Mouse (Mus musculus) limb, embryonic 13.5 days (tissue): ENCODE measurements around the gene Synm. TPM values are rescaled to one million over a fixed set of nuclear protein-coding genes. Genes with fewer than 3 reads are reported as not detected.

ENCODE experiments used
- ATAC-seq: fragments of 200-750 bp; cut with Nextera tagmentation; 2 replicates; pipeline ENCODE4 v1.8.0; 2017; ENCODE audit warnings: low read depth, moderate number of reproducible peaks, moderate TSS enrichment; ENCODE audit not compliant: low FRiP score
- H3K27ac ChIP-seq: fragments of 300-500 bp; sonication (generic); 2 replicates; pipeline ENCODE4 v1.5.1; 2015; ENCODE audit warnings: inconsistent platforms, mild to moderate bottlenecking, moderate library complexity
- H3K27me3 ChIP-seq: fragments of 300-500 bp; sonication (generic); 2 replicates; pipeline ENCODE4 v1.6.1; 2015; ENCODE audit warnings: mild to moderate bottlenecking, inconsistent platforms
- H3K36me3 ChIP-seq: fragments of 300-500 bp; sonication (generic); 2 replicates; pipeline ENCODE4 v1.6.1; 2015; ENCODE audit warnings: inconsistent platforms, mild to moderate bottlenecking, moderate library complexity
- H3K4me1 ChIP-seq: fragments of 300-500 bp; sonication (generic); 2 replicates; pipeline ENCODE4 v1.6.1; 2015; ENCODE audit warnings: inconsistent platforms
- H3K4me2 ChIP-seq: fragments of 300-500 bp; sonication (generic); replicated peaks from 2 replicates; pipeline ENCODE4 v1.6.1; 2015; ENCODE audit warnings: inconsistent platforms, mild to moderate bottlenecking, moderate library complexity
- H3K4me3 ChIP-seq: fragments of 300-500 bp; sonication (generic); 2 replicates; pipeline ENCODE4 v1.5.1; 2015; ENCODE audit warnings: moderate library complexity, mild to moderate bottlenecking, inconsistent platforms
- H3K9ac ChIP-seq: fragments of 300-500 bp; sonication (generic); 2 replicates; pipeline ENCODE4 v1.6.1; 2015; ENCODE audit warnings: mild to moderate bottlenecking, inconsistent platforms
- H3K9me3 ChIP-seq: fragments of 300-500 bp; sonication (generic); 2 replicates; pipeline ENCODE4 v1.6.1; 2016; ENCODE audit warnings: inconsistent platforms
- WGBS: fragments of 180-500 bp; shearing (Covaris S2); methylation state at CpG from one replicate; pipeline ENCODE4 v1.1.7; 2015; 5-methylcytosine and 5-hydroxymethylcytosine counted together
- polyA plus RNA-seq: library from polyadenylated mRNA; unstranded; fragments of >200 nt; fragmentation: Nextera tagmentation; extraction: Ambion mirVana; gene quantifications from 2 replicates; pipeline ENCODE4 v1.2.1, GENCODE M21; 2015

The Synm gene
- polyA plus RNA-seq, 1 experiment from 2014 or later, result 0.98 TPM

- H3K27ac ChIP-seq, result no peak overlapping the region
- ATAC-seq, result no peak
- no peaks in the 10 kb centered on the region for H3K27me3 ChIP-seq
- H3K4me3 ChIP-seq, result no peak overlapping the region
- no peaks in the 10 kb centered on the region; the same call in 1 of the 2 replicates for H3K9me3 ChIP-seq
- no peak overlapping the region for H3K9ac ChIP-seq
- H3K4me2 ChIP-seq, result no peak overlapping the region
- 79% methylated on average over 11 of the region's 11 CpGs for WGBS
- no peaks in the 10 kb centered on the region; the same call in 1 of the 2 replicates for H3K4me1 ChIP-seq
- H3K36me3 ChIP-seq, result peaks cover 89% of the 10 kb centered on the region
Observed at GRCm38 (mm10) chr7:67716213-67716878, 43.2 kb downstream of the Synm start.

- Histone ChIP-seq H3K4me3 (no peak overlapping the region), H3K36me3 (peaks cover 90% of the 10 kb centered on the region), H3K4me1 (no peaks in the 10 kb centered on the region; the same call in 1 of the 2 replicates), H3K4me2 (no peak overlapping the region), H3K9me3 (no peaks in the 10 kb centered on the region; the same call in 1 of the 2 replicates), H3K27me3 (no peaks in the 10 kb centered on the region), H3K9ac (no peak overlapping the region), H3K27ac (no peak overlapping the region)
- 75% methylated on average over 7 of the region's 7 CpGs for WGBS
- no peak for ATAC-seq
Observed at GRCm38 (mm10) chr7:67715176-67715575, 44.4 kb downstream of the Synm start.

- Histone ChIP-seq H3K9me3 (no peaks in the 10 kb centered on the region; the same call in 1 of the 2 replicates), H3K4me2 (no peak overlapping the region), H3K4me3 (no peak overlapping the region), H3K9ac (no peak overlapping the region), H3K27ac (no peak overlapping the region), H3K27me3 (no peaks in the 10 kb centered on the region), H3K36me3 (peaks cover 91% of the 10 kb centered on the region), H3K4me1 (no peaks in the 10 kb centered on the region; the same call in 1 of the 2 replicates)
- ATAC-seq, result no peak
- WGBS, result 80% methylated on average over 19 of the region's 19 CpGs
Observed at GRCm38 (mm10) chr7:67713820-67714510, 45.6 kb downstream of the Synm start.

GRCm38 (mm10) chr7:67710216-67710615, 49.3 kb downstream of the Synm start:
- Histone ChIP-seq H3K27ac (no peak overlapping the region), H3K4me2 (no peak overlapping the region), H3K9me3 (no peaks in the 10 kb centered on the region; the same call in 1 of the 2 replicates), H3K4me3 (no peak overlapping the region), H3K4me1 (no peaks in the 10 kb centered on the region; the same call in 1 of the 2 replicates), H3K36me3 (peaks cover 87% of the 10 kb centered on the region), H3K27me3 (no peaks in the 10 kb centered on the region), H3K9ac (no peak overlapping the region)
- ATAC-seq, result no peak
- WGBS, result 93% methylated on average over 7 of the region's 7 CpGs

DNA sequence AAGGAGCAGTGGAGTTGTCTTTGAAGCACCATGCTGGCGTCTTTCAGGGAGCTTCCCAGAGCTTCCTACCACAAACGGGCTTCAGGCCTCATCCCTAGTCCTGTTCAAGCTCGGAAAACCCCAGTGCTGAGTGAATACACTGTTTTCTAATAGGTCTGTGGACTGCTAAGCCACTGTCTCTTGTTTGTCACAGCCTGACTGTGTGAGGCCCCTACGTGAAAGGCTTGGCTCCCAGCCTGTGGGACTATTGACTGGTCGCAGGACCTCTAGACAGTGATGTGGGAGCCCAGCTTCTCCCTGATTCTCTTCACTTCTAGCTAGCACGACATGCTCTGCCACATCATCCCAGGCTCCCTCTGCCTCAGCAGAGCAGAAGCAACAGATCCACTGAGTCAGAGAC, 51.4 kb downstream of the Synm start:
- 88% methylated on average over 6 of the region's 6 CpGs for WGBS
- no peak overlapping the region for H3K4me2 ChIP-seq
- H3K36me3 ChIP-seq, result peaks cover 87% of the 10 kb centered on the region
- H3K9ac ChIP-seq, result no peak overlapping the region
- H3K4me1 ChIP-seq, result no peaks in the 10 kb centered on the region
- ATAC-seq, result no peak
- H3K4me3 ChIP-seq, result no peak overlapping the region
- no peaks in the 10 kb centered on the region for H3K27me3 ChIP-seq
- no peak overlapping the region for H3K27ac ChIP-seq
- H3K9me3 ChIP-seq, result no peaks in the 10 kb centered on the region; the same call in 1 of the 2 replicates

- no peak for ATAC-seq
- H3K27me3 ChIP-seq, result no peaks in the 10 kb centered on the region
- no peak overlapping the region for H3K27ac ChIP-seq
- no peak overlapping the region for H3K9ac ChIP-seq
- no peaks in the 10 kb centered on the region for H3K9me3 ChIP-seq
- peaks cover 86% of the 10 kb centered on the region for H3K36me3 ChIP-seq
- H3K4me2 ChIP-seq, result no peak overlapping the region
- 0 out of 2 replicates have a peak, but pooled peaks cover 8% of the 10 kb centered on the region for H3K4me1 ChIP-seq
- H3K4me3 ChIP-seq, result no peak overlapping the region
- 76% methylated on average over 17 of the region's 17 CpGs for whole genome bisulfite sequencing
Observed at GRCm38 (mm10) chr7:67701252-67701914, 58.2 kb downstream of the Synm start.

- no peak overlapping the region for H3K4me3 ChIP-seq
- no peak overlapping the region for H3K9ac ChIP-seq
- no peak overlapping the region for H3K4me2 ChIP-seq
- no peak overlapping the region for H3K27ac ChIP-seq
- H3K36me3 ChIP-seq, result peaks cover 84% of the 10 kb centered on the region
- ATAC-seq, result no peak
- no peaks in the 10 kb centered on the region for H3K9me3 ChIP-seq
- 0 out of 2 replicates have a peak, but pooled peaks cover 8% of the 10 kb centered on the region for H3K4me1 ChIP-seq
- H3K27me3 ChIP-seq, result no peaks in the 10 kb centered on the region
Observed at GRCm38 (mm10) chr7:67700846-67701245, 58.7 kb downstream of the Synm start.

DNA sequence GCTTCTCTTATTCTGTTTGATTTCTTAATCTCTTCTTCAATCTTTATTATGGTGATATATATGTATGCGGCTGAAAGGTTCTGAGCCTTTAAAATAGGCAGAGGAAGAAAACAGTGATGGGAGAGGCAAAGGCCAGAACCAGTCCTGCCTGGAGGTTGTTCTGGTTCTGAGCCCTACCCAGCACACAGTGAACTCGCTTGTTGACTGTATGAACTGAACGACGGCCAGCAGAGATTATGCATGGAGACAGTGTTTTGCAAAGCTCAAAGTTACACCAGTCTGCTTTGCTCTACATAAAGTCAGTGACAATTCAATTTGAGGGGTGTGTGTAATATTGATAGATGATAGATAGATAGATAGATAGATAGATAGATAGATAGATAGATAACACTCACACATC, 60.2 kb downstream of the Synm start:
- ATAC-seq, result no peak
- 93% methylated on average over 4 of the region's 4 CpGs for WGBS
- H3K4me1 ChIP-seq, result 0 out of 2 replicates have a peak, but pooled peaks cover 8% of the 10 kb centered on the region
- peaks cover 71% of the 10 kb centered on the region for H3K36me3 ChIP-seq
- H3K4me3 ChIP-seq, result no peak overlapping the region
- no peak overlapping the region for H3K4me2 ChIP-seq
- no peak overlapping the region for H3K27ac ChIP-seq
- no peaks in the 10 kb centered on the region for H3K27me3 ChIP-seq
- no peaks in the 10 kb centered on the region for H3K9me3 ChIP-seq
- no peak overlapping the region for H3K9ac ChIP-seq

DNA sequence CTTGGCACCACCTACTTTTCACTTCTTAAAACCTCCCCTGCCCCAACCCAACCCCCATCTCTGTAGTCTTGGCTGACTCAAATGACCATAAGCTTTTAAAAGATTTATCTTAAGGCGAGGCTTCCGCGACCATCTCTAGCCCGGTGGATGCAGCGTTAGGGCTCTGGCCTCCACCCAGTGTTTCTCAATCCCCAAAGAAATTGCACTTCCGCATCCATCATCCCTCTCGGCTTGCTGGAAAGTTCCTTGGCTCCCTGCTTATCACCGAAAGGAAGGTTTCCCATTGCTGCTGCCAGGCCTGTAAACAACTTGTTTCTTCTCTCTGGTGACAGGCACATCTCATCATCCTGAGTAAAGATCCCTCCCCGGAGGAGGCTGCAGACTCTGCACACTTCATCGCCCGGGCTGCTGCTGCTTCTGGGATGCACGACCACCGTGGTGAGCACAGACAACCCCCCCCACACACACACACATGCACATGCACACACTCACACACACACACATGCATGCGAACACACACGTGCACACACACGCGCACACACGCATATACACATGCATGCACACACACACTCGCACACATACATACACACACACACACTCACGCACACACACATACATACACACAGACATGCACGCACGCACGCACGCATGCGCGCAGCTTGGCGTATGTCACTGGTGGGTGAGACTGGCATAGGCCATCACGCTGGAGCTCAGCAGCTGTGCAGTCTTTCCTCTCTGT, 61.5 kb downstream of the Synm start:
- WGBS, result 95% methylated on average over 28 of the region's 28 CpGs
- Histone ChIP-seq H3K4me2 (no peak overlapping the region), H3K27ac (no peak overlapping the region), H3K27me3 (no peaks in the 10 kb centered on the region), H3K4me1 (0 out of 2 replicates have a peak, but pooled peaks cover 8% of the 10 kb centered on the region), H3K9me3 (no peaks in the 10 kb centered on the region), H3K4me3 (no peak overlapping the region), H3K9ac (no peak overlapping the region), H3K36me3 (peaks cover 67% of the 10 kb centered on the region)
- no peak for ATAC-seq

GRCm38 (mm10) chr7:67695906-67696305, 63.6 kb downstream of the Synm start:
- Histone ChIP-seq H3K27ac (no peak overlapping the region), H3K4me3 (no peak overlapping the region), H3K36me3 (peaks cover 57% of the 10 kb centered on the region), H3K9ac (no peak overlapping the region), H3K9me3 (no peaks in the 10 kb centered on the region), H3K4me2 (no peak overlapping the region), H3K4me1 (no peaks in the 10 kb centered on the region), H3K27me3 (no peaks in the 10 kb centered on the region)
- no peak for ATAC-seq
- 78% methylated on average over 7 of the region's 7 CpGs for WGBS

- no peaks in the 10 kb centered on the region for H3K9me3 ChIP-seq
- no peak overlapping the region for H3K27ac ChIP-seq
- H3K9ac ChIP-seq, result no peak overlapping the region
- H3K4me2 ChIP-seq, result no peak overlapping the region
- 94% methylated on average over 23 of the region's 23 CpGs for WGBS
- H3K4me1 ChIP-seq, result no peaks in the 10 kb centered on the region
- peaks cover 40% of the 10 kb centered on the region for H3K36me3 ChIP-seq
- no peaks in the 10 kb centered on the region for H3K27me3 ChIP-seq
- no peak for ATAC-seq
- no peak overlapping the region for H3K4me3 ChIP-seq
Observed at GRCm38 (mm10) chr7:67692791-67693538, 66.6 kb downstream of the Synm start.
